Mouse (Mus musculus) embryonic facial prominence, embryonic 11.5 days (tissue): ENCODE measurements around the gene Spocd1. TPM values are rescaled to one million over a fixed set of nuclear protein-coding genes. Genes with fewer than 3 reads are reported as not detected.

Source experiments
- ATAC-seq: fragments of 200-750 bp; cut with Nextera tagmentation; replicated peaks from 2 replicates; pipeline ENCODE4 v1.8.0; 2017; ENCODE audit warnings: low read depth; ENCODE audit not compliant: insufficient number of reproducible peaks, low FRiP score, low TSS enrichment
- DNase-seq: peaks from one replicate; pipeline ENCODE4 v3.0.0-alpha.2; 2015; ENCODE audit warnings: low spot score
- H3K27ac ChIP-seq: fragments of 300-500 bp; sonication (generic); replicated peaks from 2 replicates; pipeline ENCODE4 v1.5.1; 2014; ENCODE audit warnings: mild to moderate bottlenecking, low read depth, low read length, control low read depth
- H3K27me3 ChIP-seq: fragments of 300-500 bp; sonication (generic); 2 replicates; pipeline ENCODE4 v1.6.1; 2014; ENCODE audit warnings: mild to moderate bottlenecking, low read length, moderate library complexity, mixed read lengths; ENCODE audit not compliant: control insufficient read depth, insufficient read depth
- H3K36me3 ChIP-seq: fragments of 300-500 bp; sonication (generic); replicated peaks from 2 replicates; pipeline ENCODE4 v1.6.1; 2014; ENCODE audit warnings: low read depth, mild to moderate bottlenecking, low read length, moderate library complexity, mixed read lengths; ENCODE audit not compliant: control insufficient read depth, insufficient read depth
- H3K4me1 ChIP-seq: fragments of 300-500 bp; sonication (generic); 2 replicates; pipeline ENCODE4 v1.6.1; 2014; ENCODE audit warnings: low read length, mixed read lengths; ENCODE audit not compliant: control insufficient read depth, insufficient read depth
- H3K4me2 ChIP-seq: fragments of 300-500 bp; sonication (generic); 2 replicates; pipeline ENCODE4 v1.6.1; 2014; ENCODE audit warnings: low read depth, mild to moderate bottlenecking, control low read depth, low read length, moderate library complexity
- H3K4me3 ChIP-seq: fragments of 300-500 bp; sonication (generic); 2 replicates; pipeline ENCODE4 v1.5.1; 2014; ENCODE audit warnings: low read depth, low read length, control low read depth
- H3K9ac ChIP-seq: fragments of 300-500 bp; sonication (generic); replicated peaks from 2 replicates; pipeline ENCODE4 v1.6.1; 2014; ENCODE audit warnings: mild to moderate bottlenecking, control low read depth, low read length
- H3K9me3 ChIP-seq: fragments of 300-500 bp; sonication (generic); replicated peaks from 2 replicates; pipeline ENCODE4 v1.6.1; 2016; ENCODE audit warnings: mild to moderate bottlenecking, low read length, inconsistent platforms, mixed read lengths; ENCODE audit not compliant: control insufficient read depth
- WGBS: fragments of 180-500 bp; shearing (Covaris S2); extraction: QIAGEN DNeasy Blood & Tissue Kit; methylation state at CpG from one replicate; pipeline ENCODE4 v1.1.7; 2014; 5-methylcytosine and 5-hydroxymethylcytosine counted together
- polyA plus RNA-seq: library from polyadenylated mRNA; unstranded; fragments of >200 nt; fragmentation: Nextera tagmentation; extraction: Ambion mirVana; gene quantifications from 2 replicates; pipeline ENCODE4 v1.2.1, GENCODE M21; 2014

Spocd1 gene
- polyA plus RNA-seq, 1 experiment from 2014 or later, result not detected

DNA sequence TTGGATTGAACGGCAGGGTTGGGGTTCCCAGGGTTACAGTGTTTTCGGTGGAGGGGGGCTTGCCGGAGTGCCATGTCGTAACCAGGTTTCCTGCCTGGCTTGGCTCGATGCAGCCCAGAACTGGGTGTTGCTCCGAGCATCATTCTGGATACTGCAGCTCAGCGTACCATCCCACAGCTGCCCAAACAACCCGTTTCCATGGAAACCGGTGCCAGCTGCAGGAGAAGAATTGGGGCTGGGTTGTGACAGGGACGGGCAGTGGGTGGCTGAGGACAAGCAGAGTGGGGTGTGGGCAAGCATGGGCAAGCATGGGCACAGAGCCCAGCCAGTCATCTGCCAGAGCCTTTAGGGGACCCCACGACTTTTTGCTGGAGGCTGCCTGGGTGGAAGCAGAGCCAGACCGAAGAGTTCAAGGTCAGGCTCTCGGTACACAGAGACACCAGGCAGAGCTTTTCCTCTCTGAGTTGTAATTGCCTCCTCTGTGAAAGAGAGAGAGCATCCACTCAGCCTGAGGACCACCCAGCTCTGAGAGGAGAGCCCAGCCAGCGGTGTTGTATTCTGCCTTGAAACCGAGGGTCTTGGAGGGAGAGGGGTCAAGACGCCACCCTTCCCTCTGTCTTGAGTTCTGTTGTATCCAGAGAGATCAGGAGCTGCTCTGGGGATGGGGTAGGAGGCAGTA, 5.3 kb downstream of the Spocd1 start:
- H3K4me1 ChIP-seq, result no peaks in the 10 kb centered on the region
- H3K4me3 ChIP-seq, result no peak overlapping the region
- no peak overlapping the region for H3K4me2 ChIP-seq
- no peak overlapping the region for H3K27ac ChIP-seq
- H3K27me3 ChIP-seq, result no peaks in the 10 kb centered on the region
- WGBS, result 72% methylated on average over 16 of the region's 16 CpGs
- no peaks in the 10 kb centered on the region for H3K9me3 ChIP-seq
- no peaks in the 10 kb centered on the region for H3K36me3 ChIP-seq
- H3K9ac ChIP-seq, result no peak overlapping the region
- ATAC-seq, result no peak
- no peak for DNase-seq

DNA sequence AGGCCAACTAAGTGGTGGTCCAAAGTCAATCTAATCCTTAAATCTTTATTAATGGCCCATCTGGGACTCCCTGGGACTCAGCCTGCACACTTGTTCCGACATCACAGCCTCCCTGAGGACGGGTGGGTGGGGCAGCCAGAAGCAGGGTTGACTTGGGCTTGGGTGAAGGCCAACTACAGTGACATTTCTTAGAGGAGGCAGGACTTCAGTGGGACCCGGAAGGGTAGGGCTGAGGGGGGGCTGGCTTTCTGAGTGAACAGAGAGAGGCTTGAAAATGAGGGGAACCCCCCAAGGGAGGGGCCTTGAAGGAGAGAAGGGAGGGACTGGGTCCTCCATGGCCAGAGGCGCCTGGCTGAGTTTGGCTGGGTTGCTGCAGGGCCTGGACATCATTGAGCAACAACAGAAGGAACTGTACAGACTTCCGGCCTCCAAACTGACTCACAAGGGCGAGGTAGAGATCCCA, 22.3 kb downstream of the Spocd1 start:
- H3K9ac ChIP-seq, result no peak overlapping the region
- ATAC-seq (no peak), DNase-seq (no peak)
- no peaks in the 10 kb centered on the region for H3K27me3 ChIP-seq
- no peaks in the 10 kb centered on the region for H3K9me3 ChIP-seq
- H3K4me2 ChIP-seq, result no peak overlapping the region
- H3K27ac ChIP-seq, result no peak overlapping the region
- H3K4me1 ChIP-seq, result no peaks in the 10 kb centered on the region
- 74% methylated on average over 6 of the region's 6 CpGs for WGBS
- no peak overlapping the region for H3K4me3 ChIP-seq
- H3K36me3 ChIP-seq, result no peaks in the 10 kb centered on the region

DNA sequence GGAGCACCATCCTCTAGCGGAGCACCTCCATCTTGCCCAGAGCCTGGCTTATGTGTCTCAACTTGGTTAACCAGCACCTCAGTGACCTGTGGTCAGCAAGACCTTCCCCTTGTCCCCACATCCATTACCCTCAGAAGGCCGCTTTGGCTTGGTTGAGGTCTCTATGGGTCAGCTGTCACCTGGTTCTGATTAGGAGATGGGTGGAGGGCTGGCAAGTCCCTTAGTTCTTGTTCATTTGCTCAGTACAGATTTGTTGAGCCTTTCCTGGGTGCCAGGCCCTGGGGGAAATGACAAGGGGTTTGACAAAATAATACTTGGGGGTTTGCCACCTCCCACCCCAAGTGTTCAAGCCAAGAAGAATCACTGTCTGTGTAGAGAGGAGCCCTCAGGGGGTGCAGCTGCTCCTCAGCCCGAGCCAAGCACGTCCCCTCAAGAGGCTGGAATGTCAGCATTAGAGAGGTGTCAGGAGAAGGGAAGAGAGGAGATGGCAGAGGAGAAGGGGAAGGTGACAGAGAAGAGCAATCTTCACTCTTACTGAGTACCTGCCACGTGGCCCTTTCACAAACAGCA, 23.3 kb downstream of the Spocd1 start:
- ATAC-seq (no peak), DNase-seq (no peak)
- no peak overlapping the region for H3K4me3 ChIP-seq
- H3K4me2 ChIP-seq, result no peak overlapping the region
- no peak overlapping the region for H3K9ac ChIP-seq
- H3K27ac ChIP-seq, result no peak overlapping the region
- WGBS, result 52% methylated on average over 5 of the region's 5 CpGs
- H3K4me1 ChIP-seq, result no peaks in the 10 kb centered on the region
- no peaks in the 10 kb centered on the region for H3K27me3 ChIP-seq
- H3K9me3 ChIP-seq, result no peaks in the 10 kb centered on the region
- H3K36me3 ChIP-seq, result no peaks in the 10 kb centered on the region

DNA sequence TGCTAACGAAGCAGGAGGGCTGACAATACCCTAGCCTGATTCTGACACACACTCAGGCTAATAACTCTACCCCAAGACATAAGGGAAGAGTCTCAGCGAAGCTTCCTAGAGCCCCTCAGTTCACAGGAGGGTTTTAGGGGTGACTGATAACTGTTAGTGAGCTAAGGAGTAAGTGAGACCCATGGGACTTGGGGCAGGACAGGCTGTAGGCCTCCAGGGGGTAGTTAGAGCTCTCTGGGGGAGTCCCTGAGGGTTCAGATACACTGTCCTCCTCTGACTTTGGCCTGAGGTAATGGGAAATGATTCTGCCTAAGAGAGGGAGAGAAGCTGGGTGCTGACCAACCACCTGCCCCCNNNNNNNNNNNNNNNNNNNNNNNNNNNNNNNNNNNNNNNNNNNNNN, 25.5 kb downstream of the Spocd1 start:
- no peak overlapping the region for H3K4me2 ChIP-seq
- WGBS, result 62% methylated on average over 2 of the region's 2 CpGs
- no peak overlapping the region for H3K27ac ChIP-seq
- no peaks in the 10 kb centered on the region for H3K4me1 ChIP-seq
- H3K4me3 ChIP-seq, result no peak overlapping the region
- no peaks in the 10 kb centered on the region for H3K9me3 ChIP-seq
- H3K9ac ChIP-seq, result no peak overlapping the region
- H3K27me3 ChIP-seq, result no peaks in the 10 kb centered on the region
- ATAC-seq (no peak), DNase-seq (no peak)
- no peaks in the 10 kb centered on the region for H3K36me3 ChIP-seq

DNA sequence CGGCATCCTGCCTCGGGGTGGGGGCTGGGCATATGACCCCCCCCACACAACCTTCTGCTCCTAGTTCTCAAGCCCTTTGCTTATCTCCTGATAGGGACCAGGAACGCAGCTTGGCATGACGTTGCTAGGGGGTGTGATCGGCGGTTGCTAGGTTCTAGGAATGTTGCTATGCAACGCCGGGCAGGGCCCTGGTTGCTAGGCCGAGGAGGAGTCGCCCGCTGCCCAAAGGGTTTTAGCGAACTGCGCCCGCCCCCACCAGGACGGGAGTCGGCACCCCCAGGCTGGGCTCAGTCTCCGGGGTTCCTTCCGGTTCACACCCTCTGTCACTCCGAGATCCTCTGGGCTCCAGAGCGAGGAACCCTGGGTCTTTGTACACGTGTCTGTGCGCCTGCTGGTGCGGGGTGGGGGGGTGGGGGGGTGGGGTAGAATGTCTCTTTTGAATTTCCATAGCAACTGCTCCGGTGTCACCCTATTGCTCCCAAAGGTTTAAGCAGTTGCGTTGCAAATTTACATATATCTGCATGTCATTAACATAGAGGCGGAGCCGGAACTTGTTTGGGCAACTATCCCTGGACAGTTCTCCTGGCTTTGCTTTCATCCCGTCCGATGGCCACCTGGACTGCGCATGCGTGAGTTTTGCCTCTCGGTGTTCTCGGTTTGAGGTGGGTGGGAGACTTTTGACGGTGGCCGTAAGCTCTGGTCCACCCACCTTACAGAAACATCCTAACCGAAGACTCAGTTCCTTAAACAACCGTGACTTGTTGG, 31.3 kb downstream of the Spocd1 start:
- H3K4me3 ChIP-seq, result peak overlapping the region; percentile 34
- H3K9ac ChIP-seq, result peak overlapping the region; percentile 14
- H3K4me2 ChIP-seq, result peak overlapping the region; percentile 90
- ATAC-seq, result peak; percentile 74
- peak; percentile 85 for DNase-seq
- no peaks in the 10 kb centered on the region for H3K36me3 ChIP-seq
- H3K27ac ChIP-seq, result no peak overlapping the region
- 3% methylated on average over 36 of the region's 37 CpGs for WGBS
- H3K4me1 ChIP-seq, result 0 out of 2 replicates have a peak, but pooled peaks cover 3% of the 10 kb centered on the region
- H3K9me3 ChIP-seq, result no peaks in the 10 kb centered on the region
- H3K27me3 ChIP-seq, result no peaks in the 10 kb centered on the region

DNA sequence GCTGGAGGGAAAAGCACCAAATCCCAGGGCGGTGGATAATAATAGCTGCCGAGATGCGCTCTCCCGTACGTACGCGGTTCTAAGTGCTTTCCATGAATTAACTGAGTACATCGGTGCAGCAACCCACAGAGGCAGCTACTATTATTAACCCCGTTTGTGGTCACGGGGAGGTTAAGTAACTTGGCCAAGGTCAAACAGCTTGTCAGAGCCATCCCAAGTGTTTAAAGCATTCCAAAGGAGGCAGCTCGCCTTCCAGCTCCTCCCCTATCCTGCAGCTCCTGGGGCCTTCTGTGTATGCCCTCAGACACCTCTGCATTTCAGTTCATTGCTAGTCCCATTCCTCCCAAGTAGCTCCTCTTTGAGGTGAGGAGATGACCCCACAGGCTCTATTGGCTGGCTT, 36.2 kb downstream of the Spocd1 start:
- DNase-seq, result no peak
- H3K36me3 ChIP-seq, result no peaks in the 10 kb centered on the region
- 50% methylated on average over 11 of the region's 11 CpGs for WGBS
- H3K4me1 ChIP-seq, result no peaks in the 10 kb centered on the region; the same call in 1 of the 2 replicates
- H3K27ac ChIP-seq, result no peak overlapping the region
- no peaks in the 10 kb centered on the region for H3K27me3 ChIP-seq
- no peak for ATAC-seq
- H3K4me3 ChIP-seq, result no peak overlapping the region
- H3K9ac ChIP-seq, result no peak overlapping the region
- no peak overlapping the region for H3K4me2 ChIP-seq
- no peaks in the 10 kb centered on the region for H3K9me3 ChIP-seq

DNA sequence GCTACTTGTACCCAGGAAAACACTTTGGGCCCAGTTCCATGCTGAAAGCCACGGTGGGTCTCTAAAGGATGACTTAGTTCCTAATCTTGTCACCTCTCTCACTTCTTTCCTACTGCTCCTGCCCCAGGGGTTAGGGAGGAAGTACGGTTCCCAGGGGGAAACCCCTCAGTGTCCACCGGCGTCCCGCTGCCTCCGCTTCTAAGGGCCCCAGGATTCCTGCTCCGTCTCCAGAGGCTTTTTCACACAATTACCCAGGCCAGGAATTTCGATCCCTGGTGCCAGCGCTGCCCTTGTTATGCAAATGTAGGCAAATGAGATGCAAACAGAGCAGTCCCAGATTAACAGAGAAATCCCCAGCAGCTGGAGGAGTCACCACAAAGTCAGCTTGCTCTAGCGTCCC, 37.2 kb downstream of the Spocd1 start:
- no peak for DNase-seq
- no peaks in the 10 kb centered on the region for H3K36me3 ChIP-seq
- H3K27me3 ChIP-seq, result no peaks in the 10 kb centered on the region
- no peak for ATAC-seq
- H3K27ac ChIP-seq, result no peak overlapping the region
- H3K4me2 ChIP-seq, result no peak overlapping the region
- no peak overlapping the region for H3K9ac ChIP-seq
- H3K4me1 ChIP-seq, result no peaks in the 10 kb centered on the region; the same call in 1 of the 2 replicates
- H3K4me3 ChIP-seq, result no peak overlapping the region
- 15% methylated on average over 10 of the region's 10 CpGs for WGBS
- H3K9me3 ChIP-seq, result no peaks in the 10 kb centered on the region
